Mouse (Mus musculus) lung, embryonic 14.5 days (tissue): ENCODE data around the gene Cd3g. TPM values are rescaled to one million over a fixed set of nuclear protein-coding genes. Genes with fewer than 3 reads are reported as not detected.

Experiments
- ATAC-seq: fragments of 200-750 bp; cut with Nextera tagmentation; 2 replicates; pipeline ENCODE4 v1.8.0; 2017; ENCODE audit warnings: mild to moderate bottlenecking, moderate TSS enrichment, moderate library complexity; ENCODE audit not compliant: insufficient read depth
- DNase-seq: peaks from one replicate; pipeline ENCODE4 v3.0.0-alpha.2; 2015
- H3K27ac ChIP-seq: fragments of 300-500 bp; sonication (generic); 2 replicates; pipeline ENCODE4 v1.5.1; 2014; ENCODE audit warnings: low read depth, mild to moderate bottlenecking, moderate library complexity
- H3K27me3 ChIP-seq: fragments of 300-500 bp; sonication (generic); 2 replicates; pipeline ENCODE4 v1.6.1; 2014; ENCODE audit warnings: low read length, control low read depth; ENCODE audit not compliant: insufficient read depth
- H3K36me3 ChIP-seq: fragments of 300-500 bp; sonication (generic); 2 replicates; pipeline ENCODE4 v1.6.1; 2014; ENCODE audit warnings: control low read depth; ENCODE audit not compliant: insufficient read depth
- H3K4me1 ChIP-seq: fragments of 300-500 bp; sonication (generic); 2 replicates; pipeline ENCODE4 v1.6.1; 2014; ENCODE audit warnings: antibody characterized with exemption, control low read depth; ENCODE audit not compliant: insufficient read depth
- H3K4me2 ChIP-seq: fragments of 300-500 bp; sonication (generic); 2 replicates; pipeline ENCODE4 v1.6.1; 2014; ENCODE audit warnings: mild to moderate bottlenecking
- H3K4me3 ChIP-seq: fragments of 300-500 bp; sonication (generic); 2 replicates; pipeline ENCODE4 v1.5.1; 2014; ENCODE audit warnings: low read depth, low read length
- H3K9ac ChIP-seq: fragments of 300-500 bp; sonication (generic); 2 replicates; pipeline ENCODE4 v1.6.1; 2014
- H3K9me3 ChIP-seq: fragments of 300-500 bp; sonication (generic); 2 replicates; pipeline ENCODE4 v1.6.1; 2016; ENCODE audit warnings: low read depth, low read length, control low read depth
- CTCF ChIP-seq: IDR thresholded peaks from 2 replicates; pipeline ENCODE4 v1.5.1; 2016; ENCODE audit warnings: antibody characterized with exemption, low read depth
- WGBS: fragments of 180-500 bp; shearing (Covaris S2); extraction: QIAGEN DNeasy Blood & Tissue Kit; methylation state at CpG from one replicate; pipeline ENCODE4 v1.1.7; 2014; 5-methylcytosine and 5-hydroxymethylcytosine counted together
- polyA plus RNA-seq: library from polyadenylated mRNA; unstranded; fragments of >200 nt; fragmentation: Nextera tagmentation; extraction: Ambion mirVana; gene quantifications from 2 replicates; pipeline ENCODE4 v1.2.1, GENCODE M21; 2014

The Cd3g gene
- polyA plus RNA-seq, 1 experiment from 2014 or later: 0.34 TPM

GRCm38 (mm10) chr9:44999171-44999570 lies 18.9 kb upstream of the Cd3g start:
- no peak overlapping the region for H3K27ac ChIP-seq
- ATAC-seq: no peak
- TF ChIP-seq CTCF: no peak

DNA sequence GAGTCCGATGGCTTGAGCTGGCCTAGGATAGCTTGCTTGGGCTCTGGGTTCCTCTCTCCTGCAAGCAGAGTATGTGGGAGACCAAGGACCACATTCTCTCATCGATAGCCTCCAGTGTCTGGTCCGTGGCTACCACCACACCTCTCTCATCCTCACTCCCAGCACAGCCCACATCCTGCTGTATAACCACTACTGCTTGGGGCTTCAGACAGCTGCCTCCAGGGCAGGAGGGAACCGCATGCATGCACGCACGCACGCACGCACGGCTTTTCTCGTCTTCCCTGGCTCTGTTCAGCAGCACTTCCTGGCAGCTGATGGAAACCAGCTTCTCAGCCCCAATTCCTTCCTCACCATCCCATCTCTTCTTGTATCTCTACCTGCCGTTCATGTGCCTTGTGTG lies 17.9 kb upstream of the Cd3g start:
- Histone ChIP-seq H3K4me1 (no peaks in the 10 kb centered on the region), H3K36me3 (no peaks in the 10 kb centered on the region), H3K9me3 (no peaks in the 10 kb centered on the region), H3K4me2 (no peak overlapping the region), H3K4me3 (no peak overlapping the region), H3K27ac (no peak overlapping the region), H3K27me3 (no peaks in the 10 kb centered on the region), H3K9ac (no peak overlapping the region)
- TF ChIP-seq CTCF: no peak
- 70% methylated on average over 11 of the region's 11 CpGs for WGBS
- ATAC-seq (no peak), DNase-seq (no peak)

More at GRCm38 (mm10) chr9:44999171-44999570, 18.9 kb upstream of the Cd3g start:
- WGBS: 57% methylated on average over 6 of the region's 6 CpGs
- Histone ChIP-seq H3K36me3 (no peaks in the 10 kb centered on the region), H3K4me1 (no peaks in the 10 kb centered on the region), H3K9me3 (no peaks in the 10 kb centered on the region), H3K9ac (no peak overlapping the region), H3K4me3 (no peak overlapping the region), H3K27me3 (no peaks in the 10 kb centered on the region), H3K4me2 (no peak overlapping the region)
- no peak for DNase-seq

DNA sequence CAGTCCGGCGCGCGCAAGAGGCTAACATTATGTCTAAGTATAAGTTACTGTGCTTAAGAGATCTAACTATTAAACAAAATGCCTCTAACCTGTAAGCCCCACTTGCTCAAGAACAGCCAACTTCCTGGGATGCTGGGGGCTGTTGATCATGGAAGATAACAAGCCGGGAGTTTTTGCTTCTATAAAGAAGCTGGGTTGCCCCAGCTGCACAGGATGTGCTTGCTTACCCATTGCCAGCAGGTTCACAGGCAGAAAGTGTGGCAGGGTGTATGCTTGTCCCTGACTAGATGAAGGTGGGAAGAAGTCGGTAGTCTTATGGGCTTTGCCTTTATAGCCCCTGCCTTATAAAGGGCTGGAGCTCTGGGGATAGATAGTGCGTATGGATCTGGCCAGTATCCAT lies 16.4 kb upstream of the Cd3g start:
- Histone ChIP-seq H3K4me2 (no peak overlapping the region), H3K4me3 (no peak overlapping the region), H3K9ac (no peak overlapping the region), H3K27me3 (no peaks in the 10 kb centered on the region), H3K27ac (no peak overlapping the region), H3K4me1 (no peaks in the 10 kb centered on the region), H3K9me3 (no peaks in the 10 kb centered on the region), H3K36me3 (no peaks in the 10 kb centered on the region)
- no peak for ATAC-seq
- 92% methylated on average over 7 of the region's 7 CpGs for WGBS
- TF ChIP-seq CTCF: no peak
- no peak for DNase-seq

- no peak for TF ChIP-seq CTCF
- Histone ChIP-seq H3K36me3 (no peaks in the 10 kb centered on the region), H3K27me3 (no peaks in the 10 kb centered on the region), H3K4me2 (no peak overlapping the region), H3K27ac (no peak overlapping the region), H3K9ac (no peak overlapping the region), H3K4me3 (no peak overlapping the region), H3K4me1 (no peaks in the 10 kb centered on the region), H3K9me3 (no peaks in the 10 kb centered on the region)
- 70% methylated on average over 4 of the region's 4 CpGs for WGBS
- ATAC-seq (no peak), DNase-seq (no peak)
Measured at GRCm38 (mm10) chr9:44994962-44995361, 14.7 kb upstream of the Cd3g start.

- no peak for DNase-seq
- Histone ChIP-seq H3K27ac (no peak overlapping the region), H3K4me1 (no peaks in the 10 kb centered on the region), H3K27me3 (no peaks in the 10 kb centered on the region), H3K4me3 (no peak overlapping the region), H3K4me2 (no peak overlapping the region), H3K36me3 (no peaks in the 10 kb centered on the region), H3K9ac (no peak overlapping the region), H3K9me3 (no peaks in the 10 kb centered on the region)
- ATAC-seq: no peak
- WGBS: 78% methylated on average over 2 of the region's 2 CpGs
- TF ChIP-seq CTCF: no peak
Measured at GRCm38 (mm10) chr9:44993268-44993667, 13.0 kb upstream of the Cd3g start.

DNA sequence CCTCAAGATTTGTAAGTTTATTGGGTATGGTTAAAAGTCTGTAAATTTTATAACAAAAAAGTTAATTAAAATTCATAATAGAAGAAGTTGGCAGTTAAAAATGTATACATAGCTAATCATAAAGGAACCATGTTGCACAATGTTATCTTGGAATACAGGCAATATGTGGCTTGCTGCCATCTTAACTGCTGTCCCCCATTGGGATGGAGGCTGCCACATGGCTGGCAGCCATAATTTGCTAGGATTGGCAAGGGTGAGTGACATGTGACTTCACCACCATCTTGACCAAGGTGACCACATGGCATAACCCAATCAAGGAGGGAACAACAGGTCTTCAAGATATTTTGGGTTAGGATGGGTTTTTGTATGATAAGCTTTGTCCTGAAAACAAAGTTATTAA lies 12.0 kb upstream of the Cd3g start:
- TF ChIP-seq CTCF: no peak
- no peak overlapping the region for H3K27ac ChIP-seq
- ATAC-seq: no peak
- H3K4me1 ChIP-seq: no peaks in the 10 kb centered on the region
- H3K9me3 ChIP-seq: no peaks in the 10 kb centered on the region
- no peak overlapping the region for H3K4me3 ChIP-seq
- H3K9ac ChIP-seq: no peak overlapping the region
- H3K36me3 ChIP-seq: no peaks in the 10 kb centered on the region
- no peaks in the 10 kb centered on the region for H3K27me3 ChIP-seq
- H3K4me2 ChIP-seq: no peak overlapping the region
- no peak for DNase-seq

DNA sequence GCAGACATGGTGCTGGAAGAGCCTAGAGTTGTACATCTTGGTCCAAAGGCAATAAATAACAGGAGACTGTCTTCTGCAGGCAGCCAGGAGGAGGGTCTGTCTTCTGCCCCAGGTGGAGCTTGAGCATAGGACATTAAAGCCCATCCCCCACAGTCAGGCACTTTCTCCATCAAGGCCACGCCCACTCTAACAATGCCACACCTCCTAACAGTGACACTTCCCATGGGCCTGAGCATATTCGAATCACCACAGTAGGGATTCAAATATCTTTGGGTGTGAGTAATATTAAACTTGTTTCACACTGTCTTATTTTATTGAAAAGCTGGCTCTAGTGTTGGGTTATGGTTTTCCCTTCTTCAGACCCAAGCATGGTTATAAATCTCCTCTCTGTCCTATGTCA lies 11.6 kb upstream of the Cd3g start:
- DNase-seq (no peak), ATAC-seq (no peak)
- Histone ChIP-seq H3K4me2 (no peak overlapping the region), H3K27me3 (no peaks in the 10 kb centered on the region), H3K4me3 (no peak overlapping the region), H3K9ac (no peak overlapping the region), H3K36me3 (no peaks in the 10 kb centered on the region), H3K27ac (no peak overlapping the region), H3K9me3 (no peaks in the 10 kb centered on the region), H3K4me1 (no peaks in the 10 kb centered on the region)
- 84% methylated on average over 2 of the region's 2 CpGs for WGBS
- TF ChIP-seq CTCF: no peak

GRCm38 (mm10) chr9:44986976-44987375 lies 6.7 kb upstream of the Cd3g start:
- DNase-seq: no peak
- no peak for TF ChIP-seq CTCF
- Histone ChIP-seq H3K27me3 (no peaks in the 10 kb centered on the region), H3K4me2 (no peak overlapping the region), H3K9me3 (no peaks in the 10 kb centered on the region), H3K27ac (no peak overlapping the region), H3K4me1 (no peaks in the 10 kb centered on the region), H3K4me3 (no peak overlapping the region), H3K36me3 (no peaks in the 10 kb centered on the region), H3K9ac (no peak overlapping the region)
- WGBS: 60% methylated on average over 5 of the region's 5 CpGs
- ATAC-seq: no peak
